Mouse (Mus musculus) heart, adult 2 months (tissue): Measurements from ENCODE around the gene Dohh. TPM values are rescaled to one million over a fixed set of nuclear protein-coding genes. Genes with fewer than 3 reads are reported as not detected.

ENCODE experiments used
- DNase-seq, 2 experiments: peaks; one replicate each; pipeline ENCODE4 v3.0.0; 2021
- H3K27ac ChIP-seq: fragments of 200-600 bp; 2 replicates; pipeline ENCODE4 v1.8.1; 2022
- H3K27me3 ChIP-seq: fragments of 200-500 bp; 2 replicates; pipeline ENCODE4 v1.6.1; 2012; ENCODE audit warnings: mild to moderate bottlenecking, low read length, inconsistent platforms, mixed read lengths; ENCODE audit not compliant: control insufficient read depth, insufficient read depth
- H3K36me3 ChIP-seq: fragments of 200-500 bp; 2 replicates; pipeline ENCODE4 v1.6.1; 2012; ENCODE audit warnings: low read length, inconsistent platforms; ENCODE audit not compliant: control insufficient read depth, insufficient read depth
- H3K4me1 ChIP-seq: fragments of 200-500 bp; 2 replicates; pipeline ENCODE4 v1.6.1; 2011; ENCODE audit warnings: low read length; ENCODE audit not compliant: control insufficient read depth, insufficient read depth
- H3K4me3 ChIP-seq: fragments of 200-600 bp; 2 replicates; pipeline ENCODE4 v1.8.1; 2022
- H3K79me2 ChIP-seq: fragments of 200-500 bp; replicated peaks from 2 replicates; pipeline ENCODE4 v1.6.1; 2012; ENCODE audit warnings: mild to moderate bottlenecking, inconsistent platforms, low read length, moderate library complexity, mixed read lengths; ENCODE audit not compliant: control insufficient read depth, insufficient read depth
- H3K9ac ChIP-seq: fragments of 200-500 bp; 2 replicates; pipeline ENCODE4 v1.6.1; 2012; ENCODE audit warnings: low read depth, mild to moderate bottlenecking, control low read depth, inconsistent platforms, low read length, mixed read lengths
- CTCF ChIP-seq: fragments of 200-600 bp; IDR thresholded peaks from 2 replicates; pipeline ENCODE4 v1.8.1; 2022; ENCODE audit warnings: antibody characterized with exemption, mild to moderate bottlenecking, moderate library complexity
- EP300 ChIP-seq: fragments of 200-500 bp; IDR thresholded peaks from 2 replicates; pipeline ENCODE4 v1.6.1; 2011; ENCODE audit warnings: low read depth, low read length, control low read depth; ENCODE audit not compliant: insufficient read depth
- POLR2A ChIP-seq: fragments of 200-500 bp; IDR thresholded peaks from 2 replicates; pipeline ENCODE4 v1.6.1; 2011; ENCODE audit warnings: mild to moderate bottlenecking, low read depth, low read length, control low read depth; ENCODE audit not compliant: insufficient read depth
- WGBS: fragments of 180-500 bp; shearing (Covaris S2); methylation state at CpG from one replicate; pipeline ENCODE4 v1.1.7; 2018; 5-methylcytosine and 5-hydroxymethylcytosine counted together
- intact Hi-C: fragments of 180-260 bp; cut with DNase I; formaldehyde crosslinking; loops from one replicate; pipeline ENCODE4 v1.15.1; 2025
- polyA plus RNA-seq: library from polyadenylated mRNA; depleted of rRNA; stranded (reverse); fragments of >200 nt; gene quantifications from 2 replicates; pipeline ENCODE4 v1.2.3, GENCODE M21; 2012
- total RNA-seq, 2 experiments: library from RNA; stranded (reverse); gene quantifications; 2 replicates each; pipeline ENCODE4 v1.2.3; 2021

Dohh gene
- total and polyA plus RNA-seq, 3 experiments, result 46.6 to 56.9 (median 53.8) TPM

DNA sequence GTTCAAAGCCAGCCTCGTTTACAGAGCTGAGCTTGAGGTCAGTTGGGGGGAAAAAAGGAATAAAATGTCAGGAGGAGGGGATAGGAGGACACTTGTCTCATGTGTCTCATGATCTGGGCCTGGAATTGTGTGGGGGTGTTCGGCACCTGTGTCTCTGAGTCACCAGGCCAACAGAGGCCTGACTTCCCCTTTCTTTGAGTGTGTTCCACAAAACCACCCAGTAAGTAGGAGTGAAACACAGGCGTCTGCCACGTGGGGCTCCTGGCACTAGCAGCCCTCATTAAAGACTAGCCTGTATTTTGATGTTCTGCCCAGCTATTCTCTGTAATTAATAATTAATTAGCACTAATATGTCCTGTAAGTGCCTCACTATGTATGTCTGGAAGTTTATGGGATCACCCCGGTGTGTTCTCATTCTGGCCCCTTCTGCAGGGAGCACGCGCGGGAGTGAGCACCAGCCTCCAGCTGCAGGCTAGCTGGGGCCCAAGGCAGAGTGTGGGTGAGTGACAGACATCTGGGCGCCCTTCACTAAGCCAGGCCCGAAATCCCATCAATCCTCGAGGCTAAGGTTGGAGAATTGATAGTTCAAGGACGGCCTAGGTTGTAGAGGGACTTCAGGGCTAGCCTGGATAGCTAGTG is 27.8 kb upstream of the Dohh start:
- WGBS, result 60% methylated on average over 12 of the region's 12 CpGs
- H3K27me3 ChIP-seq, result no peaks in the 10 kb centered on the region
- H3K36me3 ChIP-seq, result no peaks in the 10 kb centered on the region
- TF ChIP-seq POLR2A, result no peak
- no peak for TF ChIP-seq EP300
- TF ChIP-seq CTCF, result no peak
- peak overlapping the region; percentile 59 for H3K27ac ChIP-seq
- no peak overlapping the region; the same call in 1 of the 2 replicates for H3K4me3 ChIP-seq
- H3K4me1 ChIP-seq, result peaks cover 6% of the 10 kb centered on the region
- DNase-seq, result peak in 1 of 2 experiments; percentile 48
- intact Hi-C loops, result no loop called here
- H3K9ac ChIP-seq, result no peak overlapping the region
- H3K79me2 ChIP-seq, result no peaks in the 10 kb centered on the region

GRCm38 (mm10) chr10:81356991-81357844 is 27.0 kb upstream of the Dohh start, which contains the start of gene Mfsd12:
TSS of gene Mfsd12 (plus strand) at chr10:81357491.
- 2% methylated on average over 79 of the region's 79 CpGs for WGBS
- H3K4me1 ChIP-seq, result peaks cover 6% of the 10 kb centered on the region
- H3K36me3 ChIP-seq, result no peaks in the 10 kb centered on the region
- H3K79me2 ChIP-seq, result no peaks in the 10 kb centered on the region
- TF ChIP-seq POLR2A, result peak; percentile 58; the same call in 1 of the 2 replicates
- TF ChIP-seq EP300, result 0 out of 2 replicates have a peak, but pooled peaks have one; percentile 0
- no peak for TF ChIP-seq CTCF
- no peaks in the 10 kb centered on the region for H3K27me3 ChIP-seq
- peak; percentile 93 to 95 for DNase-seq
- H3K27ac ChIP-seq, result peak within 1 kb of the TSS; percentile 82
- intact Hi-C loops, result no loop called here
- peak within 1 kb of the TSS; percentile 69 for H3K4me3 ChIP-seq
- H3K9ac ChIP-seq, result peak within 1 kb of the TSS; percentile 94

GRCm38 (mm10) chr10:81358209-81358608 is 26.0 kb upstream of the Dohh start:
- Histone ChIP-seq H3K36me3 (no peaks in the 10 kb centered on the region), H3K79me2 (no peaks in the 10 kb centered on the region), H3K9ac (peak overlapping the region; percentile 94), H3K4me3 (peak overlapping the region; percentile 69), H3K27ac (no peak overlapping the region), H3K4me1 (peaks cover 7% of the 10 kb centered on the region), H3K27me3 (no peaks in the 10 kb centered on the region)
- intact Hi-C loops, result no loop called here
- WGBS, result 35% methylated on average over 4 of the region's 4 CpGs
- TF ChIP-seq EP300 (no peak), CTCF (no peak), POLR2A (no peak)
- no peak for DNase-seq

- Histone ChIP-seq H3K27me3 (no peaks in the 10 kb centered on the region), H3K36me3 (no peaks in the 10 kb centered on the region), H3K79me2 (no peaks in the 10 kb centered on the region), H3K9ac (no peak overlapping the region), H3K27ac (no peak overlapping the region), H3K4me1 (peaks cover 9% of the 10 kb centered on the region), H3K4me3 (no peak overlapping the region)
- WGBS, result 62% methylated on average over 1 of the region's 1 CpGs
- DNase-seq, result no peak
- TF ChIP-seq CTCF (no peak), EP300 (no peak), POLR2A (no peak)
- intact Hi-C loops, result no loop called here
Measured at GRCm38 (mm10) chr10:81358841-81359240, 25.4 kb upstream of the Dohh start.

DNA sequence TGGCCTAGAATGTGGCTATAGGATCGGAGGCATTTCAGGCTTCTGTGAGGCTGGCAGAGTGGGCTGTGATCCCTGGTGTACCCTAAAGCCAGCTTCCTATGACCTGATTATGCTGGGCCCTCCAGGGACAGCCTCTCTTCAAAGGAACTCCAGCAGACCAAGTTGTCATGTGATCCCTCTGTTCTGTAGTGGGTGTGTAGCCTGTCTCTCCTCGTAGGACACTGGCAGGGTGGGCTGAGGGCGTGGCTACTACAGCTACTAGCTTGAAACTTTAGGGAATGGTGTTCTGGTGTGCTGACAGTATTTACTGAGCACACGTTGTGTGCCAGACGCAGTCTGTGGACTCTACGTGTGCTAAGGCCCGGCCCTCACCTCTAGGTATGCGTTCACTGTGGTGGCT is 23.5 kb upstream of the Dohh start:
- H3K4me1 ChIP-seq, result peaks cover 12% of the 10 kb centered on the region
- H3K9ac ChIP-seq, result no peak overlapping the region
- H3K79me2 ChIP-seq, result no peaks in the 10 kb centered on the region
- no peak overlapping the region for H3K27ac ChIP-seq
- no peaks in the 10 kb centered on the region for H3K27me3 ChIP-seq
- TF ChIP-seq POLR2A (no peak), CTCF (no peak), EP300 (no peak)
- DNase-seq, result no peak
- intact Hi-C loops, result no loop called here
- H3K4me3 ChIP-seq, result no peak overlapping the region
- no peaks in the 10 kb centered on the region for H3K36me3 ChIP-seq
- WGBS, result 73% methylated on average over 8 of the region's 8 CpGs
